Mouse (Mus musculus): ENCODE measurements around the gene Mipol1. TPM values are rescaled to one million over a fixed set of nuclear protein-coding genes. Genes with fewer than 3 reads are reported as not detected.

Gene Mipol1
- polyA plus RNA-seq, 1 experiment from 2014 or later: 4.1 TPM

DNA sequence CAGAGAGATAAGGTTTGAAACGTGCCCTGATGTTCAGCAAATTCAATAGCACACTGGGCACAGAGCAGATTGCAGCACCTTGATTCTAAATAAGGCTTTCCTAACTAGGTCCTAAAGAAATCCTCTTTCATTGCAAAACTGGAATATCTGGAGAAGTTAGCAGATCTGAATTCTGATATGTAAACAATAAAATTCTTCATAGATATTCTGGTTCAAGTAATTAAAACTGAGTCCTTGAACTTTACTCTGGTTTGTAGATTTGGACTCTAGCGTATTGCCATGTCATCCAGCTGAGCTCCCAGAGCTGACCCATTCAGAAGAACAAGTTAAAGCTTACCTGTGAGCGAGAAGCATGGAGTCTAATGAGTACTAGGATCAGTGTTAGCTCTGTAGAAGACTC, 217.1 kb downstream of the Mipol1 start:
- H3K27ac ChIP-seq (replicated peaks): no peak overlapping the region
- H3K4me3 ChIP-seq: no peak overlapping the region
- no peaks in the 10 kb centered on the region for H3K36me3 ChIP-seq
- ATAC-seq (ENCODE audit: low FRiP score, low read depth): no peak
- no peak overlapping the region for H3K9ac ChIP-seq
- 86% methylated on average over 3 of the region's 3 CpGs for WGBS
- H3K4me2 ChIP-seq: no peak overlapping the region
- no peaks in the 10 kb centered on the region for H3K27me3 ChIP-seq
- no peaks in the 10 kb centered on the region for H3K4me1 ChIP-seq (replicated peaks)
- no peaks in the 10 kb centered on the region for H3K9me3 ChIP-seq

DNA sequence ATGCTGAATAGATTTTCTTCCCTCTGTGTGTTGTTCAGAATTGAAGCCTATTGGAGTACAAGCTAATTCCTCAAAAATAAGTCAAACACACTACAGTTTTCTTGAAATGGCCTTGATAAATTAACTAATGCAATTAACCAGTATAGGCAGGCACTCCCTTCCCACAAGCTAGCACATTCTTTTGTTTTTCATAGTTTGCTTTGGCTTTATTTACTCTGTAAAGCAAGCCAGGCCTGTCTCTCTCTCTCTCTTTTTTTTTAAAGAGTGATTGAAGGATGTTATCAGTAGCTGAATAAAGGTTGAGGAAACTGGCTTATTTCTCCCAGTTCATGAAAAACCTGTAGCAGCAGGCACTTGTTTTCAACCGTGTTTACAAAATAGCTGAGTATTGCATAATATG, 219.1 kb downstream of the Mipol1 start:
- H3K27ac ChIP-seq (replicated peaks): no peak overlapping the region
- no peaks in the 10 kb centered on the region for H3K4me1 ChIP-seq (replicated peaks)
- H3K4me3 ChIP-seq: no peak overlapping the region
- no peaks in the 10 kb centered on the region for H3K27me3 ChIP-seq
- no peaks in the 10 kb centered on the region for H3K9me3 ChIP-seq
- ATAC-seq (ENCODE audit: low FRiP score, low read depth): no peak
- no peak overlapping the region for H3K9ac ChIP-seq
- no peak overlapping the region for H3K4me2 ChIP-seq
- no peaks in the 10 kb centered on the region for H3K36me3 ChIP-seq
- WGBS: 69% methylated on average over 1 of the region's 1 CpGs

DNA sequence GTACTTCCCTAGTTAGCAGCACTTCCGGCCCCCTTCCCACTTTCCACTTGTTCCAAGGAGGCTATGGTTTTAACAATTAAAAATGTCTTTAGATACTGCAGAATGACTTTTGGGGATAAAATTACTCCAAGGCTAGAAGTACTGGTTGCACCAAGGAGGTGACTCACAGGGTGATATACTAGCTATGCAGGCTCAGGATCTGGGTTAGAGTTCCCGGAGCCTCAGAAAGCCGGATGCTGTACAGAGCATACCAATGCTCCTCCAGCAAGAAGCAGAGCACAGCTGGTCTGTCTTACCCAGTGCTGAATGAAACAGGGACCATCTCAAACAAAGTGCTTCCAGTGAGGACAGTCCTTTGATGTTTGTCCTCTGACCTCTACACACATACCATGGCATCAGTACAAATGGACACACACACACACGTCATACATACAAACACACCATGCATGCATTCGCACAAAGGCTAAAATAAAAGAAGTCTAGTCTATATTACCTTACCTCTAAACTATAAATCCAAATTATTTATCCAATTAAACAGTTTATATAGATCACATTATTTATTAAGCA, 219.9 kb downstream of the Mipol1 start:
- 94% methylated on average over 5 of the region's 5 CpGs for WGBS
- Histone ChIP-seq H3K36me3 (no peaks in the 10 kb centered on the region), H3K9ac (no peak overlapping the region), H3K27ac (replicated peaks) (no peak overlapping the region), H3K4me3 (no peak overlapping the region), H3K9me3 (no peaks in the 10 kb centered on the region), H3K4me2 (no peak overlapping the region), H3K4me1 (replicated peaks) (no peaks in the 10 kb centered on the region), H3K27me3 (no peaks in the 10 kb centered on the region)
- ATAC-seq (ENCODE audit: low FRiP score, low read depth): no peak

DNA sequence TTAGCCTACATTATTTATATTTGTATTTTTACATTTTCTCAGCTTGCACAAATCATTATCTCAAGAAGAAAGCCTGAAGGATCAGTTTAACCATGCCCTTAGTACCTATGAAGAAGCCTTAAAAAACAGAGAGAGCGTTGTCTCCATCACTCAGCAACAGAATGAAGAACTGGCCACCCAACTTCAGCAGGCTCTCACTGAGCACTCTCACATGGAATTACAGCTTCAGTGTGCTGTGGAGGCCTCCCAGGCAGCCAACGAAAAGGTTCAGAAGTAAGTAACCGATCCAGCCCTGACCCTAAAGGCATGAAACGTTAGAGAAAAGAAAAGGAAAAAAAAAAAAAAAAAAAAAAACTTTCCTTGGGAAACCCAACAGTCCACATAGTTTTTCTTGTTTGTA, 226.7 kb downstream of the Mipol1 start:
- no peaks in the 10 kb centered on the region for H3K9me3 ChIP-seq
- no peak for ATAC-seq (ENCODE audit: low FRiP score, low read depth)
- H3K9ac ChIP-seq: no peak overlapping the region
- no peak overlapping the region for H3K4me2 ChIP-seq
- no peaks in the 10 kb centered on the region for H3K4me1 ChIP-seq (replicated peaks)
- H3K27me3 ChIP-seq: no peaks in the 10 kb centered on the region
- H3K27ac ChIP-seq (replicated peaks): no peak overlapping the region
- 50% methylated on average over 4 of the region's 4 CpGs for WGBS
- H3K36me3 ChIP-seq: no peaks in the 10 kb centered on the region
- no peak overlapping the region for H3K4me3 ChIP-seq

DNA sequence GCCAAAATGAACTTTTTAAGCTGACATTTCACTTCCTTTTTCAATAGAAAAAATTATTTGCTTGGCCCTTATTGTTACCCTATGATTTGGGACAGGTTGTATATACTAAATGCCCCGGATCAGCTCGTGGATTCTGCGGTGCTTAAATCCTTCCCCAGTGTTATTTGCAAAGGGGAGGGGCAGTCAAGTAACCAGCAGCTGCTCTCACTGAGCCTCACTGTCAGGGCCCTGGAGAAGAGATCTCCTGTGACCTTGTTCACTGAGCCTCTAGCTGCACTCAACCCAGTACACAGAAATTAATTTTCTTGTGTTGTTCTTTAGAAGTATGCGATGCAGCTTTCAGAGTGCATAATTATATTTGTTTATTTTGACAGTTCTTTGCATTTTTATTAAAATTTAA, 227.1 kb downstream of the Mipol1 start:
- no peak for ATAC-seq (ENCODE audit: low FRiP score, low read depth)
- Histone ChIP-seq H3K36me3 (no peaks in the 10 kb centered on the region), H3K4me1 (replicated peaks) (no peaks in the 10 kb centered on the region), H3K4me3 (no peak overlapping the region), H3K4me2 (no peak overlapping the region), H3K27ac (replicated peaks) (no peak overlapping the region), H3K27me3 (no peaks in the 10 kb centered on the region), H3K9ac (no peak overlapping the region), H3K9me3 (no peaks in the 10 kb centered on the region)
- WGBS: 36% methylated on average over 4 of the region's 4 CpGs

DNA sequence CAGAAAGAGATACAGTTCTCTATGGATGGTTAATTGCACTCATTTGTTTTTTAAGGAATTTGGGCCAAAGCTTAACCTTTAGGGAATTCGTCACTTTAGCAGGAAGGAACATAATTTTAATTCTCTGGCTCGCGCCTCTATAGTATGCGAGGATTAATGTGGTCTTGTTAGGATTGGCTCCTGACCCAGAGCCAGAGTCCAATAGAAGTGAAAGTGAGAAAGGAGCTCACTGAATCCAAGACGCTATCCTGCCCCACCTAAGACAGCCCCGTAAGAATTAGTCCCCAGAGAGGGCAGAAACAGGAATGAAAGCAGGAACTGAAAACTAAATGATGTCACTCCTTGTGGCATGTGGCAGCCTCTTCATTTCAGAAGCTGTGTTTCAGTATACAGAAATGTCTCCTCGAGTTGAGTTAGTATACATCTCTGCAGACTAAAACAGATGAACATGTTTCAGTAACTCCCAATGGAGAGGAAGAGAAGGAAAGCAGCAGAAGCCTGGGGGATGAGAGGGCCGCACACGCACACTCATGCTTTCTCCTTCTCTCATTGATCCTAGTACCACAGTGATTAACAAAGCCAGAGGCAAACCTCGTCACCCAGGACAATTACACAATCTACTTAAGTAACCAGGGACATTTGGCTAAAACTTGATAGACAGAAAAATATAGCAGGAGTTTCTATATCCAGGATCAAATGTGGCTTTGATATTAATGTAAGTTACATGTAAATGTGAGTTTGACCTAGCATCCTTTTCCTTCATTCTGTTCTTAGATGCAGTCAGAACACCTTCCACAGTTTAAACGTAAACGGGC, 234.5 kb downstream of the Mipol1 start:
- Histone ChIP-seq H3K4me2 (no peak overlapping the region), H3K9ac (no peak overlapping the region), H3K27ac (replicated peaks) (no peak overlapping the region), H3K4me3 (no peak overlapping the region), H3K4me1 (replicated peaks) (no peaks in the 10 kb centered on the region), H3K27me3 (no peaks in the 10 kb centered on the region), H3K36me3 (no peaks in the 10 kb centered on the region), H3K9me3 (no peaks in the 10 kb centered on the region)
- no peak for ATAC-seq (ENCODE audit: low FRiP score, low read depth)
- 80% methylated on average over 12 of the region's 12 CpGs for WGBS

DNA sequence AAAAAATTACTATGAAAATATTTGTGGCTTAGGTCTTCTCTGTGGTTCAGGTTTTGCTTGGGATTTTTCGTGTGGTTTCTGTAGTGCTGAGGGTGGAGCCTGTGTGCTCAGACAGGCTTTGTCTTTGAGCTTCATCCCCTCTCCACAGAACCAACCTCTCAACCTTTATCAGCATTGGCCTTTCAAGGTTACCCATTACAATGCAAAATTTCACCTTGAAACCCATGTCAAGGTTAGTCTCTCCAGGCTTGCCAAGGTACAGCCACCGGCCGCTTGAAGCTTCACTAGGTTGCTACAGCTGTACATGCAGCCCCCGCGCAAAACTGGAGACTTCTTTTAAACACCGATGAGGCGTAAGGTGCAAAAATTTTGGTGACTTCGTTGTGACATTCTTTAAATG, 241.6 kb downstream of the Mipol1 start:
- Histone ChIP-seq H3K27me3 (no peaks in the 10 kb centered on the region), H3K27ac (replicated peaks) (no peak overlapping the region), H3K9me3 (no peaks in the 10 kb centered on the region), H3K9ac (no peak overlapping the region), H3K4me1 (replicated peaks) (no peaks in the 10 kb centered on the region), H3K36me3 (no peaks in the 10 kb centered on the region), H3K4me3 (no peak overlapping the region), H3K4me2 (no peak overlapping the region)
- ATAC-seq (ENCODE audit: low FRiP score, low read depth): no peak
- 86% methylated on average over 8 of the region's 8 CpGs for WGBS

DNA sequence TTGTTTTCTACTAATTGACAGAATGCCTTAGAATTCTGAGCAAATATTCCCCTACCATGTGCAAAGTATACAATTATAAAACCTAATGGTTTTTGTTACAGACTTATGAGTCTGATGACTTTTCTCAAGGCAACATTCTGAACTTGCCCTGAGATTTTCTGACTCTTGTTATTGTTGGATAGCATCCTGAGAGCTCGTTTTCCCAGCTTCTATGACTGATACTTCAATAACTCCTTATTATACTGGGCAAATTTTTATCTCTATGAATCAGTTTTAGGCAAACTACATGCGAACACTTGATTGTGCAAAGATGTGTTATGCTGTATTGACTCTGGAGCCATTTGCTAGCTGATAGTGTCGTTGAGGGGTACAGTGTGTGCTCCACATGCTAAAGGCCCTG, 246.6 kb downstream of the Mipol1 start:
- Histone ChIP-seq H3K4me2 (no peak overlapping the region), H3K4me3 (no peak overlapping the region), H3K27me3 (no peaks in the 10 kb centered on the region), H3K4me1 (replicated peaks) (no peaks in the 10 kb centered on the region), H3K36me3 (no peaks in the 10 kb centered on the region), H3K9ac (no peak overlapping the region), H3K9me3 (no peaks in the 10 kb centered on the region), H3K27ac (replicated peaks) (no peak overlapping the region)
- no peak for ATAC-seq (ENCODE audit: low FRiP score, low read depth)
- WGBS: 84% methylated on average over 3 of the region's 3 CpGs

DNA sequence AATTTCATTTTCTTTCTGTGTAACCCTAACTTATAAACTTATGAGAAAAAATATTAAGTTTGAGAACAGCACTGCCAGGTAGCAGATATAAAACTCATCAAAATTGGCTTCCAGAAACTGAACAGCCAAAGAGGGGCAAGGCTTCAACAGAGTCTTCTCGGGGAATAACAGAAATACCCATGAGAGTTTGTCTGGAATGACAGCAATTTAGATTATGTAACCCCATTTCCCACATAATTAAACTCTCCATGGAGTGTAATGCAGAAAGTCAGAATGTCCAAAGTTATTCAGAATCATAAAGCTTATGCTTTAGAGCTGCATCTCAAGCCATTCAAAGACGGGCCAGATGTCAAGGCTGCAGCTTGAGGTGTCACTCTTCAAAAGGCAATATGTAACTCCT, 251.6 kb downstream of the Mipol1 start:
- WGBS: 64% methylated on average over 2 of the region's 2 CpGs

DNA sequence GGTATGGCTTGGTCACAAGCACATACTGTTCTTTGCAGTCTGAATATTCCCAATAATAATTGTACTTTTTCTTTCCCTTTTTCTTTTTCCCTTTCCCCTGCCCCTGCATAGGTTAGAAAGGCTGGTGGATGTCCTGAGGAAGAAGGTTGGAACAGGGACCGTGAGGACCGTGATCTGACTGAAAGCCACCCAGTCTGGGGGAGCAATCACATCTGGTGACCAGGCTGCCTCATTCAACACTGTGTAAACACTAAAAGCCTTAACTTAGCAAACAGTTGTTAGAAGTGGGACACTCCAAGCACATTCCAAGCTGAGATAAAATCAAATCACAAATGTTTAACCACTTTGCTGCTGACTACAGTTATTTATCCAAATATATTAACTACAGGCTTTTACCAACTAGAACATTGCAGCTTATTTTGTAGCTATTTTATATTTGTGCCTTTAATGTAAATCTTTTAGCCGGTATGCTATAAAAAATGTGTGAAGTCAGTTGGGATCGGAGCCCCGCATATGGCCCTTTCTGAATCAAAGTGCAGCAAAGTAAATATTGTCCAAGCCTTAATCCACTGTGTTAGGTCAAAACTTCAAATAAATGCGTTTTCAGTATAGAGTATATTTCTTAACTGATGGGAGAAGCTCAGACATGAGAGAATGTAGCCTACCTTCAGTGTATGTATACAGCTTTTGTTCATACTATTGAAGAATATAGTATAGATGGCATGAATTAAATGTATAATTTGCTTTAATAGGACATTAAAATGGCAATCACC, 266.3 kb downstream of the Mipol1 start:
- WGBS: 80% methylated on average over 6 of the region's 6 CpGs
- Histone ChIP-seq H3K4me3 (no peak overlapping the region), H3K9ac (no peak overlapping the region), H3K36me3 (no peaks in the 10 kb centered on the region), H3K4me1 (replicated peaks) (no peaks in the 10 kb centered on the region), H3K27ac (replicated peaks) (no peak overlapping the region), H3K9me3 (no peaks in the 10 kb centered on the region), H3K4me2 (no peak overlapping the region), H3K27me3 (no peaks in the 10 kb centered on the region)
- ATAC-seq (ENCODE audit: low FRiP score, low read depth): no peak

More for the DNA sequence above, 251.6 kb downstream of the Mipol1 start:
- no peaks in the 10 kb centered on the region for H3K9me3 ChIP-seq
- no peak overlapping the region for H3K9ac ChIP-seq
- no peak overlapping the region for H3K4me3 ChIP-seq
- H3K4me2 ChIP-seq: no peak overlapping the region
- ATAC-seq (ENCODE audit: low FRiP score, low read depth): no peak
- H3K27me3 ChIP-seq: no peaks in the 10 kb centered on the region
- no peaks in the 10 kb centered on the region for H3K36me3 ChIP-seq
- no peak overlapping the region for H3K27ac ChIP-seq (replicated peaks)
- no peaks in the 10 kb centered on the region for H3K4me1 ChIP-seq (replicated peaks)

DNA sequence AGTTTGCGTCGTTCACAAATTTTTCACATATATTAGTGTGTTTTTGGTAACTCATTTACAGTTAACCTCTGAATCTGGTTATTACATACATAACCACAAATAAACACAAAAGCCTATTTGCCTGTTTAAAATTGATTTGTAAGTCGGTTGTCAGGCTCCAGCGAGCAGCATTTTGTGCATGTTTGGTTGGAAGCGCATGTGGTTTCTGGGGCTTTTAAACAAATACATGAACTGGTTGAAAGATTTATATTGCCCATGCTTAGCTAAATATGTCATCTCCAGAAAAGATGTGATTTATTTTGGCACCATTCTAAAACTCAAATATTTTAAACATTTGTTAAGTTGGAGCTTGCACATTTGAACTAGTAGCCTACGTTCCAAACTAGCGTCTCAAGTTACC, 270.0 kb downstream of the Mipol1 start:
- no peak for ATAC-seq (ENCODE audit: low FRiP score, low read depth)
- Histone ChIP-seq H3K27me3 (no peaks in the 10 kb centered on the region), H3K9ac (no peak overlapping the region), H3K4me2 (no peak overlapping the region), H3K4me3 (no peak overlapping the region), H3K27ac (replicated peaks) (no peak overlapping the region), H3K9me3 (no peaks in the 10 kb centered on the region), H3K4me1 (replicated peaks) (no peaks in the 10 kb centered on the region), H3K36me3 (no peaks in the 10 kb centered on the region)
- WGBS: 84% methylated on average over 7 of the region's 7 CpGs

DNA sequence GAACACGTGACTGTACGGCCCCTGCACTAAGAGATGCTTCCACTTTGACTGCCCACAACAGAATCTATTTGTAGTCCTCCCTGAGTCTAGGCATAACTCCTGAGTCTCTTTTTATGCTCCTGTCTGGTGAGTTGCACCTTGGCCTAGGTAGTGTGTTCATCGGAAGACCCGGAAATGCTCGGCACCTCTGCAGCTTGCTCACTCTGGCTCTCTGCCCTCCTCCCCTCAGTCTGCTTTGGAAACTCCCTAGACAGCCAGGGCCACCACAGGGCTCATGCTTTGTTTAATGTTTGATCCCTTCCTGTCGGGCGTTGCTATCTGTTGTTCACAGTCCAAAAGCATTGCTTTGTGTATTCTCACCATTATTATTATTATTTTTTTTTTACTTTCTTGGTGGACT, 275.1 kb downstream of the Mipol1 start:
- Histone ChIP-seq H3K27me3 (no peaks in the 10 kb centered on the region), H3K9ac (no peak overlapping the region), H3K4me2 (no peak overlapping the region), H3K4me3 (no peak overlapping the region), H3K36me3 (no peaks in the 10 kb centered on the region), H3K27ac (replicated peaks) (no peak overlapping the region), H3K4me1 (replicated peaks) (no peaks in the 10 kb centered on the region), H3K9me3 (no peaks in the 10 kb centered on the region)
- WGBS: 68% methylated on average over 7 of the region's 7 CpGs
- ATAC-seq (ENCODE audit: low FRiP score, low read depth): no peak
